Mouse (Mus musculus) cerebellum, postnatal 14 days (tissue): Measurements from ENCODE around the gene Cdh5.

Experiments used
- DNase-seq, 2 experiments: peaks; one replicate each; pipeline ENCODE4 v3.0.0; 2021; ENCODE audit warnings: mixed read lengths in 2 of 2

Gene Cdh5

GRCm38 (mm10) chr8:104136277-104136676, 34.9 kb downstream of the Cdh5 start:
- no peak for DNase-seq

GRCm38 (mm10) chr8:104137636-104138035, 36.2 kb downstream of the Cdh5 start:
- DNase-seq, result no peak

GRCm38 (mm10) chr8:104140611-104141010, 39.2 kb downstream of the Cdh5 start:
- DNase-seq, result no peak

- DNase-seq, result no peak
Measured at GRCm38 (mm10) chr8:104142415-104142814, 41.0 kb downstream of the Cdh5 start.

GRCm38 (mm10) chr8:104143379-104143778, 42.0 kb downstream of the Cdh5 start:
- DNase-seq, result no peak

GRCm38 (mm10) chr8:104144434-104145216, 43.2 kb downstream of the Cdh5 start:
- peak; percentile 34 to 59 for DNase-seq

GRCm38 (mm10) chr8:104145981-104146689, 44.7 kb downstream of the Cdh5 start:
- peak; percentile 92 to 95 for DNase-seq

GRCm38 (mm10) chr8:104146717-104147494, 45.5 kb downstream of the Cdh5 start:
- DNase-seq, result no peak

- no peak for DNase-seq
Measured at GRCm38 (mm10) chr8:104147947-104148346, 46.5 kb downstream of the Cdh5 start.

GRCm38 (mm10) chr8:104160731-104161130, 59.3 kb downstream of the Cdh5 start:
- no peak for DNase-seq

GRCm38 (mm10) chr8:104169461-104169860, 68.0 kb downstream of the Cdh5 start:
- DNase-seq, result no peak

GRCm38 (mm10) chr8:104170118-104171049, 69.0 kb downstream of the Cdh5 start, which contains the start of gene Bean1:
TSS of gene Bean1 (plus strand) at chr8:104170442.
- DNase-seq, result peak; percentile 38 to 41

- DNase-seq, result peak in 1 of 2 experiments; percentile 22
Measured at GRCm38 (mm10) chr8:104171050-104171620, 69.7 kb downstream of the Cdh5 start.

- no peak for DNase-seq
Measured at GRCm38 (mm10) chr8:104172420-104172819, 71.0 kb downstream of the Cdh5 start.

- no peak for DNase-seq
Measured at GRCm38 (mm10) chr8:104175848-104176527, 74.6 kb downstream of the Cdh5 start.

- DNase-seq, result no peak
Measured at GRCm38 (mm10) chr8:104177054-104177453, 75.6 kb downstream of the Cdh5 start.

GRCm38 (mm10) chr8:104184905-104185304, 83.5 kb downstream of the Cdh5 start:
- no peak for DNase-seq

GRCm38 (mm10) chr8:104186827-104187226, 85.4 kb downstream of the Cdh5 start:
- DNase-seq, result no peak

- no peak for DNase-seq
Measured at GRCm38 (mm10) chr8:104187622-104188021, 86.2 kb downstream of the Cdh5 start.

GRCm38 (mm10) chr8:104188459-104188858, 87.0 kb downstream of the Cdh5 start:
- no peak for DNase-seq
